Mouse (Mus musculus): ENCODE data around the gene Topbp1. TPM values are rescaled to one million over a fixed set of nuclear protein-coding genes. Genes with fewer than 3 reads are reported as not detected.

The Topbp1 gene
- total RNA-seq, 2 experiments from 2014 or later: 113 to 130 TPM

DNA sequence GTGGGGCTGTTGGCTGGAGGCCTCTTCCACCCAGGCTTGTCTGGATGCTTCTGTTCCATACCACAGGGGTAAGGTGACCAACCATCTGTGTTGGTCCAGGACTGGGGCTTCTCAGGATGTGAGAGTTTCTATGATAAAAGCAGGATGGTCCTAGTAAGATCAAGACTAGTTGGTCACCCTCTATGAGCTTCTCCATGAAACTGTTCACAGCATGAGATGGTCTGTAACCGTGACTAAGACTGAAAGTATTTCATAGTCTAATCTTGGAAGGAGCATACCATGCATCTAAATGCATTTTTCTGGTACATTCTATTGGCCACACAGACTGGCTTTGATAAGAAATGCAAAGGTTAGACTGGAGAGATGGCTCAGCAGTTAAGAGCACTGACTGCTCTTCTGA lies 78.6 kb downstream of the Topbp1 start:
- no peak for ATAC-seq (ENCODE audit: poor library complexity, severe bottlenecking)

DNA sequence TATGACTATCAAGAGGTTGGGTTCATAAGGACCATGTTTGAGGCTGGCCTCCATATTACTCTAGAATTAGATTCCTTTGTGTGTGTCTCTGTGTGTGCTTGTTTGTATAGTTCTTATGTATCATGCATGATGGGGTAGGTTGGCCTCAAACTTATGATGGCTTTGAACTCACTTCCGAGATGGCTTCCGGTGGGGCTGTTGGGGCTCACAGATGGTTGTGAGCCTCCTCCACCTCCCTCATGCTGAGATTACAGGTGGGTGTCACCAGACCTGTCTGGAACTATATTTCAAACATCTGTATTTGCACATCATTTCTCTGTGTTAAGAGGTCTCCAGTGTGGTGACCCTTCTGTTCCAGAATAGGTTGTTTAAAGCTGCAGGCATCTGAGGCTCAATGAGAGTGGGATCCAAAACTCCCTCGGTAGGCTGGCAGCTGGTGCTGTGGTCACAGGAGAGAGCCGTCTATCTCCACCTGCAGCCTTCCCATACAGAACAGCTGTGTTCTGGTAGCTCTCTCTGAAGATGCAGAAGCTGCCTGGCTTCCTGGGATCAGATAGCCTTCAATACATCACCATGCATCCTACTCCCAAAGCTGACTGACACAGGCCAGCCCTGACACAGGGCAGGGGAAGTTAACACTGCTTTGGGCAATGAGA lies 79.3 kb downstream of the Topbp1 start:
- ATAC-seq (ENCODE audit: poor library complexity, severe bottlenecking): no peak

DNA sequence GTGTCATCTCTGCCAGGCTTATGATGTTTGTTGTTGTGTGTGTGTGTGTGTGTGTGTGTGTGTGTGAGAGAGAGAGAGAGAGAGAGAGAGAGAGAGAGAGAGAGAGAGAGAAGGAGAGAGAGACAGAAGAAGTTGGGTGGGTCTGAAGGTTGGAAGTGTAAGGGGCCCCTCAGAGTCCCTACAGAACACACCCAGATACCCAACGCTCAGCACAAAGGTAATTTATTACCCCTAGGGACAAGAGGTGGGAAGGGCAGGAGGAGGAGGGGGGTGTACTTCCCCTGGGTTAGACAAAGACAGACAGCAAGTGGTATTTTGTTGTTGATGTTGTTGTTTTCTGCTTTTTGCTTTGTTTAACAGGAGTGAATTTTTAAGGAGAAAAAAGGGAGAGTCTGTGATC lies 80.6 kb downstream of the Topbp1 start:
- ATAC-seq (ENCODE audit: poor library complexity, severe bottlenecking): no peak

DNA sequence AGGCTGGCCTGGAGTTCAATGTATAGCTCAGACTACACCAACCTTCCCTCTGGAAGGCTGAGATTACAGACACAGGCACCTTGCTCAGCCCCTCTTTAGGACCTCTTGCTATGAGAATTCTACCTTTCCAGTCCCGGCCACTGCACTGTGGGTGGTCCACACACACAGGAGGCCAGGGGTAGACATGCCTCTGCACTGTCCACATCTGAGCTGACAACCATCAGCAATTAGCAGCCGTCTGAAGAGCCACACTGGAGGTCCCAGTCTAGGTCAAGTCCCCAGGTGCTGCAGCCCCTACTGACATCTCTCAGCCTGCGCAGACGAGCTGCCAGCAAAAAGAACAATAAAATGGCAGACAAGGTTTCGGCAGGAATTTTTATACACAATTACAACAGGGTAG lies 81.6 kb downstream of the Topbp1 start:
- ATAC-seq (ENCODE audit: poor library complexity, severe bottlenecking): no peak

DNA sequence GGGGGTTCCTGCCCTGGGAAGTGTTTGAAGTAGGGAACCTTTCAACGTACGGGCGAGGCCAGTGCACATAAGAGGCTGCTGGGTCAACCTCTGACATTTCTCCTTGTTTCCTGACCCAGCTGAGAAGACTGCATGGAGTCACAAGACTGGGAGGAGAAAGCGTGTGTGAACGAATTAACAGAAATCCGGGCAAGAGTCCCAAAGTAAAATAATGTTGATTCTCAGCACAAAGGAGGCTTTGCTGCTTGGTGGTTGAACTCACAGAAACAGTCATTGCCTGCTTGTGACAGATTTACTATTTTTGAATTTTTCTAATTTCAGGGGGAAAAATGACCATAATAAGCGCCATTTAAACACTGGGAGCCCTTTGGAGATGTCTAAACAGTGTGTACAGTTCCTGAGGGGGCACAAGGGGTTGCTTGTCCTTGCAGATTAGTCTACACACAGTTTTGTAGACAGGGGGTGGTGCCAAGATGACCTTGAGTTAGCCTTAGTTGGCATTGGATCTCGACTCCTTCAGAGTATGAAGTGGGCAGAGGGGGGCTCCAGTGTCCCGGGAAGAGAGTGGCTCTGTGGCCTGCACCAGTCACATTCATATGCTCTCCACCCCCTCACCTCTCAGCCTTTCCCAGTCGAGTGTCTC lies 82.1 kb downstream of the Topbp1 start:
- no peak for ATAC-seq (ENCODE audit: poor library complexity, severe bottlenecking)

DNA sequence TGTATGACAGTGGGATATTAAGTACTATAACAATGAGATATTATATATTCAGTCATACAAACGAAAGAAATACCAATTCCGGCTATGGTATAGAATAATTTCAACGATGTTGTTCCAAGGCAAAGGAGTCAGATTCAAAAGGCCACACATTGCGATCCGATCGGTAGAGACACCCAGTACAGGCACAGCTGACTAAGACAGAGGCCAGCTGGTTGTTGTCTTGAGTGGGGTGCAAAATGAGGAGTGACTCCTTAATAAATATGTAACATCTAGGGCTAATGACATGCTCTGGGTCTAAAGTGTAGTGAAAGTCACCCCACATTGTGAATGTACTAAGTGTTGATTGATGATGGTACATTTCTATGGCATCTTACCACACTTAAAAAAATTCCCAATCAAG lies 84.2 kb downstream of the Topbp1 start:
- ATAC-seq (ENCODE audit: poor library complexity, severe bottlenecking): no peak

DNA sequence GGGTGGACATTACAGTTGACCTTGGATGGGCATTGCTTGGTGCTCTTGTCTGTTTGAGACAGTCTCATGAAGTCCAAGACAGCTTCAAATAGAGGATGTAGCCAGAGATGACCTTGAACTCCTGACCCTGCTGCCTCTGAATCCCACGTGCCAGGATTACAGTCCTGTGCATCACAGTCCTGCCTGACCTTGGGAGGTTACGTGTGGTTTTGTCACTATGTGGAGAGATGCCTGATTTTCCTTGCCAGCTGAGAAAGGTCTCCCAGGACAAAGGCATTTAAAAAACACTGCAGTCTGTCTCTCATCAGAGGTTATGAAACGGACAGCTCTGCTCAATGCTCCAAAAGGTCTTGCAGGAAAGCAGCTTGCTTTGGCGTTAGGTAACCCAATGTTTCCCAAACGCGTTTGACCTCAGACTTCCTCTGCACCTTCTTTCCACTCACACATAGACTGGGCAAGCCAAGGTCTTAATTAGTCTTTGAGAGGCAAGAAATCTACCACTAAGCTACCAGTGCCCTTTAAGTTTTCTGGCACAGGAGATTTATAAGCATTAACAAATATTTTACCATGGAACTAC lies 86.9 kb downstream of the Topbp1 start:
- peak; percentile 90 for ATAC-seq (ENCODE audit: poor library complexity, severe bottlenecking)

DNA sequence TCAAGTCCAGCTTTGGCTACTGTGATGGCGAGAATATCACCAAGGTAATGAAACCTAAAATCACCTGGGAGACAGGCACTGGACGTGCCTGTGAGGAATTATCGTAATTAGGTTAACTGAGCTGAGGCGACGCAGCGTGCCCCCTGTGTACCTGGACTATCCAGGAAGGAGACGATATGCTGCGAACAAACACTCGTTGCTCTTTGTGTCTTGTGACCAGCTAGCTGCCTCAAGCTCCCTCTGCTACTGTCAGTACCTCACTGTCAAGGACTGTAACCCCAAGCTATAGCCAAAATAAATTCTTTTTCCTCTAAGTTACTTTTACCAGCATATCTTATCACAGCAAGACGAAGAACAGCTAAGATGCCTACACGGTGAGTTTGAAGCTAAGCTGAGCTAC lies 88.2 kb downstream of the Topbp1 start:
- ATAC-seq (ENCODE audit: poor library complexity, severe bottlenecking): no peak

DNA sequence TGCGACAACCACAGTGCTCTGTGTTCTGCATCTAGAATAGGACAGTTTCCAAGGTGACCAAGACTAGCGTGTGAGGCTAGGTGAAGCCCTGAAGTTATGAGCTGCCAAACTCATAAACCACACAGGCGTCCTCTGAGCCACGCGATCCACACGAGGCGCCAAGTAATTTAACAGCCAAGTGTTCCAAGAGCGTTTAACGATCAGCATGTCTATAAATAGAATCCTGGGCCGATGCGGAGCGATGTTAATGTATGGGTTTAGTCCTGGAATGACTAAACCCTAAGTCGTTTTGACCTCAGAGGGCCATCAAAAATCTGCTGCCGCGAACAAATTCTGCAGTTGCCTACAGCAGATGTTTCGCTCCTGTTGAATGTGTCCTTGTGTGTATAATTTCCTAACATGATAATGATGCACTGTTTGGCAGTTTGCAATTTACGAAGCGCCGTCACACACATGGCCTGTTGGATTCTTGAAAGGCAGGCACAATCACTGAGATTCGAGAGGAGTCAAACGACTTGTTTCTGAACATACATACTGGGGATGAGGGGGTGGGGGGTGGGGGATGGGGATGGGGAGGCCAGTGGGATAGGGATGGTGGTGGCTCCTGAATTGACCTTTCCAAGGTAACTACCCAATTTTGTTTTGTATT lies 93.6 kb downstream of the Topbp1 start:
- no peak for ATAC-seq (ENCODE audit: poor library complexity, severe bottlenecking)

Other genes with a start within 250 kb of the Topbp1 start
- gene Rab6b, start 193.4 kb upstream of the Topbp1 start, total RNA-seq (2015): 0.84 and 1.2 TPM in 2 replicates
- 0.15 and 0.41 TPM in 2 replicates for gene Rab6b, start 193.4 kb upstream of the Topbp1 start, total RNA-seq (2017)
- gene Srprb, start 103.1 kb upstream of the Topbp1 start, total RNA-seq (2015): 10.8 and 12.1 TPM in 2 replicates
- gene Srprb, start 103.1 kb upstream of the Topbp1 start, total RNA-seq (2017): 10.8 and 13.2 TPM in 2 replicates
- gene Gm20425, start 74.9 kb upstream of the Topbp1 start, total RNA-seq (2015): not detected in 2 replicates
- gene Gm20425, start 74.9 kb upstream of the Topbp1 start, total RNA-seq (2017): 0.55 TPM in 1 of 2 replicates, not detected in the other
- gene Trf, start 74.8 kb upstream of the Topbp1 start, total RNA-seq (2015): 234 and 247 TPM in 2 replicates
- 92.2 and 130 TPM in 2 replicates for gene Trf, start 74.8 kb upstream of the Topbp1 start, total RNA-seq (2017)
- 0.89 and 2.3 TPM in 2 replicates for gene 1300017J02Rik, start 133 bp upstream of the Topbp1 start, total RNA-seq (2015)
- 1.7 and 2.4 TPM in 2 replicates for gene 1300017J02Rik, start 133 bp upstream of the Topbp1 start, total RNA-seq (2017)
- 68.3 and 69.7 TPM in 2 replicates for gene Cdv3, start 60.6 kb downstream of the Topbp1 start, total RNA-seq (2015)
- gene Cdv3, start 60.6 kb downstream of the Topbp1 start, total RNA-seq (2017): 111 and 118 TPM in 2 replicates
- 0.30 TPM in 1 of 2 replicates, not detected in the other for gene Bfsp2, start 175.2 kb downstream of the Topbp1 start, total RNA-seq (2015)
- 1.1 and 1.3 TPM in 2 replicates for gene Bfsp2, start 175.2 kb downstream of the Topbp1 start, total RNA-seq (2017)

Data from megakaryocyte, adult 5-6 weeks (primary cell).